Mouse (Mus musculus): ENCODE data around the gene Caprin2.
"Not testable (repeated sequence)": the region's sequence is repeated elsewhere in the genome, so short reads cannot be mapped to it uniquely, and the experiment has no call there.

Caprin2 gene

GRCm38 (mm10) chr6:148895773-148896506, at the start of gene Caprin2:
TSS of gene Caprin2 (minus strand) at chr6:148896237.
- peak; percentile 99 for DNase-seq (ENCODE audit: extremely low read depth, insufficient read length, low spot score)

GRCm38 (mm10) chr6:148944767-148945508, 48.9 kb upstream of the Caprin2 start:
- DNase-seq (ENCODE audit: extremely low read depth, insufficient read length, low spot score): peak; percentile 90

- no peak for DNase-seq (ENCODE audit: extremely low read depth, insufficient read length, low spot score)
Measured at GRCm38 (mm10) chr6:148944344-148944766, 48.3 kb upstream of the Caprin2 start.

- no peak for DNase-seq (ENCODE audit: extremely low read depth, insufficient read length, low spot score)
Measured at GRCm38 (mm10) chr6:148943695-148944094, 47.7 kb upstream of the Caprin2 start.

DNA sequence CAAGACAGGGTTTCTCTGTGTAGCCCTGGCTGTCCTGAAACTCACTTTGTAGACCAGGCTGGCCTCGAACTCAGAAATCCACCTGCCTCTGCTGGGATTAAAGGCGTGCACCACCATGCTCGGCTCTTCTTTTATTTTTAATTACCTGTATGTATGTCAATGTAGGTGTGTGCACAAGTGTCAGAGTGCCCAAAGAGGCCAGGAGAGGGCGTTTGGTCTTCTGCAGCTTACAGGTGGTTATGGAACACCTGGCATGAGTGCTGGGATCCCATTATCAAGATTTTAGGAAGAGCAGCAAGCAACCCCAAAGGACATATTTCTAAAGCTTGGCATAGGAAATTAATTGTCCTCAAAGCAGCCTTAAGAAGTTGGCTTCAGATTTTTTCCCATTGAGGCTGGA, 46.4 kb upstream of the Caprin2 start:
- DNase-seq (ENCODE audit: extremely low read depth, insufficient read length, low spot score): no peak

GRCm38 (mm10) chr6:148941880-148942279, 45.8 kb upstream of the Caprin2 start:
- DNase-seq (ENCODE audit: extremely low read depth, insufficient read length, low spot score): no peak

- not testable (repeated sequence) for DNase-seq (ENCODE audit: extremely low read depth, insufficient read length, low spot score)
Measured at GRCm38 (mm10) chr6:148940383-148940782, 44.3 kb upstream of the Caprin2 start.

- DNase-seq (ENCODE audit: extremely low read depth, insufficient read length, low spot score): no peak
Measured at GRCm38 (mm10) chr6:148937693-148938092, 41.7 kb upstream of the Caprin2 start.

- DNase-seq (ENCODE audit: extremely low read depth, insufficient read length, low spot score): no peak
Measured at GRCm38 (mm10) chr6:148934961-148935590, 39.0 kb upstream of the Caprin2 start.

GRCm38 (mm10) chr6:148931281-148931680, 35.2 kb upstream of the Caprin2 start:
- peak; percentile 39 for DNase-seq (ENCODE audit: extremely low read depth, insufficient read length, low spot score)

DNA sequence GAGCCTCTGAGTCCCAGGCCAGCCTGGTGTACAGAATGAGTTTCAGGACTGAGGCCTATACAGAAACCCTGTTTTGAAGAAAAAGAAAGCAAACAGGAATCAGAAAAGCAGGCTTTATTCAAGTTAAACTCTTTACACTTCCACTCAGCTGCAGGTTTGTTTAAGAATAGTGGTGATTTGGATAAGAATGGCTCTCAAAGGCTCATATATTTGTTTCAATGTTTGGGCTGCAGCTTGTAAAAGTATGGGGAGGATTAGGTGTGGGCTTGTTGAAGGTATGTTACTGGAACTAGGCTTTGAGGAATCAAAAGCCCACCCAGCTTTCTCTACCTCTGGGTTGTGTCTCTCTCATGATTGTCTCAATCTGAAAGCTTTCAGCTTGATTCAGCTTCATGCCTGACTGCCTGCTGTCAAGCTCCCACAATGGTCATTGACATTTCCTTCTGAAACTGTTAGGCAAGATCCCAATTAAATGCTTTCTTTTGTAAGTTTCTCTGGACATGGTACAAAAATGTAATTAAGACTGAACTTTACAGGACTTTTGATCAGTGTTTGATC, 22.9 kb upstream of the Caprin2 start:
- no peak for DNase-seq (ENCODE audit: extremely low read depth, insufficient read length, low spot score)

- DNase-seq (ENCODE audit: extremely low read depth, insufficient read length, low spot score): no peak
Measured at GRCm38 (mm10) chr6:148917672-148918071, 21.6 kb upstream of the Caprin2 start.

- DNase-seq (ENCODE audit: extremely low read depth, insufficient read length, low spot score): peak; percentile 15
Measured at GRCm38 (mm10) chr6:148916817-148917216, 20.8 kb upstream of the Caprin2 start.

GRCm38 (mm10) chr6:148913938-148914337, 17.9 kb upstream of the Caprin2 start:
- DNase-seq (ENCODE audit: extremely low read depth, insufficient read length, low spot score): peak; percentile 44

GRCm38 (mm10) chr6:148911906-148912305, 15.9 kb upstream of the Caprin2 start:
- not testable (repeated sequence) for DNase-seq (ENCODE audit: extremely low read depth, insufficient read length, low spot score)

- no peak for DNase-seq (ENCODE audit: extremely low read depth, insufficient read length, low spot score)
Measured at GRCm38 (mm10) chr6:148906958-148907357, 10.9 kb upstream of the Caprin2 start.

DNA sequence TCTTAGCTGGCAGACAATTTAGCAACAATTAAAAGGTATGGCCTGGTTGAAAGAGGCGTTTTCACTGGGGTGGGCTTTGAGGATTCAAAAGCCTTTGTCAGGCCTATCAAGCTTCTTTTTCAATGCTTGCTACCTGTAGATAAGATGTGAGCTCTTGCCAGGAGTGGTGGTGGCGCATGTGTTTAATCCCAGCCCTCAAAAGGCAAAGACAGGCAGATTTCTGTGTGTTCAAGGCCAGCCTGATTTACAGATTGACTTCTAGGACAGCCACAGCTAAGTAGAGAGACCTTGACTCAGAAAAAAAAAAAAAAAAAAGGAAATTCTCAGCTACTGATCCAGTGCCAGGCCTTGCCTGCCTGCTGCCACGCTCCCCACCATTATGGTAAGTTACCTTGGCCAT, 6.7 kb upstream of the Caprin2 start:
- DNase-seq (ENCODE audit: extremely low read depth, insufficient read length, low spot score): no peak

DNA sequence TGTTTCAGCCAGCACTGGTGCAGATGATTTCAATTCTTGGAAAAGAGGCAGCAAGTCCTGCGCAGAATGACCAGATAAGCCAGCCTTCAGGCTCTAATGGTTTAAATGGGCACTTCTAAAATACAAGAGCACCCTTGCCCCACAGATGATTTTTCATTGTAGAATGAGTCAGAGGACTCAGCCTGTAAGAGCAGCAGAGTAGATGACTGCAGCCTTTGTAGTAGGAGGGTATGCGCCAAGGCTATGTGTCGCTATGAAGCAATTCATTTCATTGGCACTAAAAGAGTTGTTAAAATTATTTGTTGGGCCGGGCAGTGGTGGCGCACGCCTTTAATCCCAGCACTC, 442 bp upstream of the Caprin2 start:
- no peak for DNase-seq (ENCODE audit: extremely low read depth, insufficient read length, low spot score)

DNA sequence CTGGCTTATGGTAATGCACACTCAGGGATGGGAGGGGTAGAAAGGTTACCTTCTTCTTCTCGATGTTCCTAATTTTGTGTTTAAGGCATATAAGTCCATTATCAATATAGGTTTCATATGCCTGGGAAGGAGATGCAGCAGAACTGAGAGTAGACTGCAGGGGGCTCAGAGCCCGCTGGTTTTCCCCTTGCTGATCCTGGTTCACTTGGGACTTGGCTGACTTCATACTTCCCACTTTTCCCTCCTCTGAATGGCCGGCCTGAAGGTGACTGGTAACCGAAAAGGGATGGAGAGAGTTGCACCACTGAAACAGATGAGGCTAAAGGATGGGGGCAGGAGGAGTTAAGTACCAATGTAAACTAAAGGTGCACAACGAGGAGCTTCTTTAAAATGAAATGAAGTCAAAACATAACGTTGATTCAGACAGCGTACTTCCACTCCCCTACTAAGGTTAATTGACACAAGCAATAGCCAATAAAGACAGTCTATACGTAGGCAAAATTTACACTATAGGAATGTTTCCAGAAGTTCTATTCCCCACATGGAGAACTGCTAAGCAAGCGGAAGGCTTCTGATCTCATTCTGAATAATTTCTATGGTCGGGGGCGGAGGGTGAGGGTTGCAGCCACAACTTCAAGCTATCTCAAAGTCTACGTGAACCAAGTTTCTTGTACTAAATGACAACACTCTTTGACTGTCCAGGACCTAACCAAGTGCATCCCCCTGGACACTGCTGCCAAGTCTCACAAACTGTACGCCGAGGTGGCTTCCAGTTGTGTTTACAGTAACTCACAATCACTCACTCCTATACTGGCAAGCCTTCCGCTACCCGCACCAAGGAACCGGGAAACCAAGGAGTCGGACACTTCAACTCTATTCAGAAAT, 907 bp downstream of the Caprin2 start:
- no peak for DNase-seq (ENCODE audit: extremely low read depth, insufficient read length, low spot score)

DNA sequence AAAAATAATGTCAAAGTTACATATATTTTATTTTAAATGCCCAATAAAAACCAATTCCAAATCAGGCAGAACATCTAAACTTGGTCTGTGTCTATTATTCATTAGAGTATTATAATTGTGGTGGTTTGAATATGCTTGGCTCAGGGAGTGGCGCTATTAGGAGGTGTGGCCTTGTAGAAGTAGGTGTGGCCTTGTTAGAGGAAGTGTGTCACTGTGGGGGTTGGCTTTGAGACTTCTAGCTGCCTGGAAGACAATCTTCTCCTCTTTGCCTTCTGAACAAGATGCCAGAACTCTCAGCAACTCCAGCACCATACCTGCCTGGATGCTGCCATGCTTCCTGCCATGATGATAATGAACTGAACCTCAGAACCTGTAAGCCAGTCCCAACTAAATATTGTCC, 22.1 kb downstream of the Caprin2 start:
- no peak for DNase-seq (ENCODE audit: extremely low read depth, insufficient read length, low spot score)
